Mouse (Mus musculus): ENCODE results near the gene Olfr55. TPM values are rescaled to one million over a fixed set of nuclear protein-coding genes. Genes with fewer than 3 reads are reported as not detected.
"Not testable (repeated sequence)": the region's sequence is repeated elsewhere in the genome, so short reads cannot be mapped to it uniquely, and the experiment has no call there.

Gene Olfr55
- polyA plus RNA-seq (2014; fragmentation: Nextera tagmentation; extraction: Ambion mirVana), result 0.07 and 0.12 TPM in 2 replicates

DNA sequence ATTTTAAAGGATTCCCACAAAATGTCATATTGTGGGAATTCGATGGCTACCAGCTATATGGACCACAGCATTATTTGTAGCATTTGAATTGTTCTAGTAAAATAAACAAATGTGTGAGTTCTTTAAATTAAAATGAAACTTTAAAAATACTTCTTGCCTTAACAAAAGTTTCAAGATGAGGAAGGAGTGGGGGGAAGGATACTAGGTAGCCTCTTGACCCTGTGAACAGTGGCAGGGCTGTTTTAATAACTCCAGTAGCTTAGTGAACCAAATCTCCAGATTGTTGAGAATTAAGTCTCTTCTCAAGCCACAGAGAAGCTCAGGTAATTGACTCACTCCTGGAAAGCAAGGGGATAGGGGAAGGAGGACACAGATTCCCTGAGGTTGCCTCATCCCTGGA, at the start of gene Olfr55:
Gene Olfr55 (plus strand): TSS at position 301 of the 400 bp plus-strand sequence.
- H3K9ac ChIP-seq; H3K27me3 ChIP-seq (ENCODE audit: control insufficient read depth, insufficient read depth, low read length); H3K4me3 ChIP-seq (replicated peaks; ENCODE audit: low read length); H3K9me3 ChIP-seq (ENCODE audit: control insufficient read depth, low read length); H3K27ac ChIP-seq; H3K4me2 ChIP-seq (replicated peaks); DNase-seq (ENCODE audit: low spot score); ATAC-seq (ENCODE audit: low FRiP score); H3K36me3 ChIP-seq (replicated peaks; ENCODE audit: control insufficient read depth, insufficient read depth); H3K4me1 ChIP-seq (replicated peaks; ENCODE audit: control insufficient read depth, insufficient read depth, low read length): not testable (repeated sequence)
- 86% methylated on average over 1 of the region's 1 CpGs for WGBS

- H3K4me2 ChIP-seq (replicated peaks), result no peak overlapping the region
- H3K4me3 ChIP-seq (replicated peaks; ENCODE audit: low read length), result no peak overlapping the region
- no peak overlapping the region for H3K9ac ChIP-seq
- H3K36me3 ChIP-seq (replicated peaks; ENCODE audit: control insufficient read depth, insufficient read depth), result no peaks in the 10 kb centered on the region
- H3K4me1 ChIP-seq (replicated peaks; ENCODE audit: control insufficient read depth, insufficient read depth, low read length), result no peaks in the 10 kb centered on the region
- H3K9me3 ChIP-seq (ENCODE audit: control insufficient read depth, low read length), result no peaks in the 10 kb centered on the region
- no peaks in the 10 kb centered on the region for H3K27me3 ChIP-seq (ENCODE audit: control insufficient read depth, insufficient read depth, low read length)
- H3K27ac ChIP-seq, result no peak overlapping the region
- DNase-seq (ENCODE audit: low spot score) (no peak), ATAC-seq (ENCODE audit: low FRiP score) (no peak)
These were observed 43.7 kb upstream of the Olfr55 start for GRCm38 (mm10) chr17:33124546-33124945.

GRCm38 (mm10) chr17:33126257-33126656, 42.0 kb upstream of the Olfr55 start:
- Histone ChIP-seq H3K27me3 (ENCODE audit: control insufficient read depth, insufficient read depth, low read length) (no peaks in the 10 kb centered on the region), H3K4me2 (replicated peaks) (no peak overlapping the region), H3K4me1 (replicated peaks; ENCODE audit: control insufficient read depth, insufficient read depth, low read length) (no peaks in the 10 kb centered on the region), H3K4me3 (replicated peaks; ENCODE audit: low read length) (no peak overlapping the region), H3K36me3 (replicated peaks; ENCODE audit: control insufficient read depth, insufficient read depth) (no peaks in the 10 kb centered on the region), H3K9ac (no peak overlapping the region), H3K9me3 (ENCODE audit: control insufficient read depth, low read length) (no peaks in the 10 kb centered on the region), H3K27ac (no peak overlapping the region)
- no peak for DNase-seq (ENCODE audit: low spot score)
- ATAC-seq (ENCODE audit: low FRiP score), result no peak
- WGBS, result 68% methylated on average over 2 of the region's 2 CpGs

- H3K9ac ChIP-seq, result no peak within 1 kb of the TSS
- H3K27ac ChIP-seq, result no peak within 1 kb of the TSS
- ATAC-seq (ENCODE audit: low FRiP score) (no peak), DNase-seq (ENCODE audit: low spot score) (no peak)
- no peaks in the 10 kb centered on the region for H3K27me3 ChIP-seq (ENCODE audit: control insufficient read depth, insufficient read depth, low read length)
- H3K4me1 ChIP-seq (replicated peaks; ENCODE audit: control insufficient read depth, insufficient read depth, low read length), result no peaks in the 10 kb centered on the region
- no peak within 1 kb of the TSS for H3K4me2 ChIP-seq (replicated peaks)
- peaks cover 18% of the 10 kb centered on the region for H3K9me3 ChIP-seq (ENCODE audit: control insufficient read depth, low read length)
- no peak within 1 kb of the TSS for H3K4me3 ChIP-seq (replicated peaks; ENCODE audit: low read length)
- no peaks in the 10 kb centered on the region for H3K36me3 ChIP-seq (replicated peaks; ENCODE audit: control insufficient read depth, insufficient read depth)
- WGBS, result 74% methylated on average over 18 of the region's 18 CpGs
These were observed 28.9 kb upstream of the Olfr55 start, which contains the start of gene Morc2b for GRCm38 (mm10) chr17:33139261-33139820. TSS of gene Morc2b (minus strand) at chr17:33139683.

DNA sequence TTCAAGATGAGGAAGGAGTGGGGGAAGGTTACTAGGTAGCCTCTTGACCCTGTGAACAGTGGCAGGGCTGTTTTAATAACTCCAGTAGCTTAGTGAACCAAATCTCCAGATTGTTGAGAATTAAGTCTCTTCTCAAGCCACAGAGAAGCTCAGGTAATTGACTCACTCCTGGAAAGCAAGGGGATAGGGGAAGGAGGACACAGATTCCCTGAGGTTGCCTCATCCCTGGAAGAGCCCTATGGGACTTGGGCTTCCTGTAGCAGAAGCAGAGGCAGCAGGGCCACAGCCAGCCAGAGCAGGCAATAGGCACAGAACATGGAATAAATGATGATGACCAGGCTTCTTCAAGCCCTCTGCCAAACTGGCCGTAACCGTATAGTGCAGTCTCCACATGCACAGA, 22.8 kb downstream of the Olfr55 start, which contains the start of gene Olfr239:
Gene Olfr239 (plus strand): TSS at position 301 of the 400 bp plus-strand sequence.
- H3K4me3 ChIP-seq (replicated peaks; ENCODE audit: low read length); H3K27ac ChIP-seq; H3K27me3 ChIP-seq (ENCODE audit: control insufficient read depth, insufficient read depth, low read length); H3K9me3 ChIP-seq (ENCODE audit: control insufficient read depth, low read length); H3K36me3 ChIP-seq (replicated peaks; ENCODE audit: control insufficient read depth, insufficient read depth); DNase-seq (ENCODE audit: low spot score); H3K9ac ChIP-seq; H3K4me1 ChIP-seq (replicated peaks; ENCODE audit: control insufficient read depth, insufficient read depth, low read length); H3K4me2 ChIP-seq (replicated peaks); ATAC-seq (ENCODE audit: low FRiP score): not testable (repeated sequence)
- WGBS, result no CpG with 5 or more reads among the region's 2 CpGs

DNA sequence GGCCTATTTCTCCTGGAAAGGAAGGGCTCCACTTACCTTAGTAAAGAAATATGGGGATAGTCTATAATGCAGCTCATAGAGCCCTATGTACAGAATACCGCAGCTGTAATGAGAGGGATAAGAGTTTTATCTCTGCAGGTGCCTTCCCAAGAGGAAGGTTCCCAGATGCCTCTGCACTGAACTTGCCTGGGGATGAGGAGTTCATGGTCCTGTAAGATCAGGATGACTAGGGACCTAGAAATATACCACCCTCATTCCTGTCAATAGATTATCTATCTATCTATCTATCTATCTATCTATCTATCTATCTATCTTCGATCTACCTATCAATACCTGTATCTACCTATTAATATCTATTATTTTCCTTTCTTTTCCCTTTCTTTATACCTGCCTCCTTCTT, 53.3 kb downstream of the Olfr55 start, which contains the start of gene Olfr1564:
Gene Olfr1564 (minus strand): TSS at position 101 of the 400 bp plus-strand sequence.
- Histone ChIP-seq H3K27me3 (ENCODE audit: control insufficient read depth, insufficient read depth, low read length) (no peaks in the 10 kb centered on the region), H3K27ac (no peak within 1 kb of the TSS), H3K9ac (no peak within 1 kb of the TSS), H3K9me3 (ENCODE audit: control insufficient read depth, low read length) (peaks cover 22% of the 10 kb centered on the region), H3K36me3 (replicated peaks; ENCODE audit: control insufficient read depth, insufficient read depth) (no peaks in the 10 kb centered on the region), H3K4me3 (replicated peaks; ENCODE audit: low read length) (no peak within 1 kb of the TSS), H3K4me2 (replicated peaks) (no peak within 1 kb of the TSS), H3K4me1 (replicated peaks; ENCODE audit: control insufficient read depth, insufficient read depth, low read length) (no peaks in the 10 kb centered on the region)
- ATAC-seq (ENCODE audit: low FRiP score) (no peak), DNase-seq (ENCODE audit: low spot score) (no peak)
- 84% methylated on average over 2 of the region's 2 CpGs for WGBS

Other genes starting within 250 kb of the Olfr55 start
- 9.4 and 10.1 TPM in 2 replicates for gene Cyp4f13, start 221.0 kb upstream of the Olfr55 start, polyA plus RNA-seq (2014; fragmentation: Nextera tagmentation; extraction: Ambion mirVana)
- 8.5 and 8.9 TPM in 2 replicates for gene Zfp472, start 202.6 kb upstream of the Olfr55 start, polyA plus RNA-seq (2014; fragmentation: Nextera tagmentation; extraction: Ambion mirVana)
- 20.2 and 23.5 TPM in 2 replicates for gene Zfp952, start 175.3 kb upstream of the Olfr55 start, polyA plus RNA-seq (2014; fragmentation: Nextera tagmentation; extraction: Ambion mirVana)
- 29.1 and 31.2 TPM in 2 replicates for gene Zfp763, start 135.0 kb upstream of the Olfr55 start, polyA plus RNA-seq (2014; fragmentation: Nextera tagmentation; extraction: Ambion mirVana)
- not detected in 2 replicates for gene 4921501E09Rik, start 100.4 kb upstream of the Olfr55 start, polyA plus RNA-seq (2014; fragmentation: Nextera tagmentation; extraction: Ambion mirVana)
- gene Zfp563, start 79.1 kb upstream of the Olfr55 start, polyA plus RNA-seq (2014; fragmentation: Nextera tagmentation; extraction: Ambion mirVana), result 20.9 and 25.6 TPM in 2 replicates
- 0.47 and 0.58 TPM in 2 replicates for gene Morc2b, start 28.8 kb upstream of the Olfr55 start, polyA plus RNA-seq (2014; fragmentation: Nextera tagmentation; extraction: Ambion mirVana)
- 0.05 TPM in 1 of 2 replicates, not detected in the other for gene Olfr239, start 22.9 kb downstream of the Olfr55 start, polyA plus RNA-seq (2014; fragmentation: Nextera tagmentation; extraction: Ambion mirVana)
- gene Olfr1564, start 53.2 kb downstream of the Olfr55 start, polyA plus RNA-seq (2014; fragmentation: Nextera tagmentation; extraction: Ambion mirVana), result 0.08 TPM in 1 of 2 replicates, not detected in the other
- 28.5 and 30.0 TPM in 2 replicates for gene Zfp955a, start 86.7 kb downstream of the Olfr55 start, polyA plus RNA-seq (2014; fragmentation: Nextera tagmentation; extraction: Ambion mirVana)
- gene Olfr63, start 96.2 kb downstream of the Olfr55 start, polyA plus RNA-seq (2014; fragmentation: Nextera tagmentation; extraction: Ambion mirVana), result not detected in 2 replicates
- gene Zfp955b, start 121.1 kb downstream of the Olfr55 start, polyA plus RNA-seq (2014; fragmentation: Nextera tagmentation; extraction: Ambion mirVana), result 17.1 and 17.7 TPM in 2 replicates
- 18.9 and 25.5 TPM in 2 replicates for gene Zfp81, start 190.4 kb downstream of the Olfr55 start, polyA plus RNA-seq (2014; fragmentation: Nextera tagmentation; extraction: Ambion mirVana)
- 12.7 and 13.2 TPM in 2 replicates for gene Zfp101, start 226.2 kb downstream of the Olfr55 start, polyA plus RNA-seq (2014; fragmentation: Nextera tagmentation; extraction: Ambion mirVana)